Mouse (Mus musculus) thymus, postnatal 4 days (tissue): ENCODE measurements around the gene Hrct1.
A peak's percentile ranks its signal among the peaks of the same experiment; 100 is the strongest.

Experiments used
- DNase-seq: peaks from one replicate; pipeline ENCODE4 v3.0.0; 2021

Hrct1 gene

DNA sequence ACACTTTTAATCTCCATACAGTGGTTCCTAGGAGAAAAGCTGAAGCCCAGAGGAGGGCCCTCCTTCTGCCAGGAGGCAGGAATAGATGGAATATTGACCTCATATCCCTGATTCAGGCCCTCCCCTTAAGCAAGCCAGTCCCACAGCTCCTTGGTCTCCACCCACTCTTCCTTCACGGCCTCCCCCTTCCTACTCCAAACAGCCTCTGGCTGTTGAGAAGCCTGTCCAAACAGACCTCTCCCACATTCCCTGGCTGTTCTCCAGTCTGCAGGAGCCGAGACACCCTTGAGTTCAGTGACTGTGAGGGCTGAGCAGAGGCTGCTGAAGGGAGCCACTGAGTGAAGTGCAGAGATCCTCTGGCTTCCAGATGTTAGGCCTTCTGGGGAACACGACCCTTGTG, at the start of gene Hrct1:
Gene Hrct1, plus strand, starts transcription at position 194 of the 400 bp plus-strand sequence.
- DNase-seq, result no peak

DNA sequence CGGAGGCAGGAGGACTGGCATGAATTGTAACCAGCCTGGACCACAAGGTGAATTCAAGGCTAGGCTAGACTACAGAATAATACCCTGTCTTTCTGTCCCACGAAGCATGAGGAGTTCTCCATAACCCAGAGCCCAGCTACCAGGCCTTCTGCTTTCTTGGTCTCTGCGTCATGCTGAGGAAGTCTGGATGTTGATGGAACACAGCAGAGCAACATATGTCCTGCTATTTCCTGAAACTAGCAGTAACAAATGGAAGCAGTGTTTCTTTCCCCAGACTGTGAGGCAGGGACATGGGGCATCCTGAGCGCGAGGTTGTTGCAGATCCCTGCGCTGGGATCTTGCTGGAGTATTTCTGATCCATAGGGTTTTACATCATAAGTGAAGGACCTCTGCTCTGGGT, 48.4 kb upstream of the Hrct1 start:
- no peak for DNase-seq

DNA sequence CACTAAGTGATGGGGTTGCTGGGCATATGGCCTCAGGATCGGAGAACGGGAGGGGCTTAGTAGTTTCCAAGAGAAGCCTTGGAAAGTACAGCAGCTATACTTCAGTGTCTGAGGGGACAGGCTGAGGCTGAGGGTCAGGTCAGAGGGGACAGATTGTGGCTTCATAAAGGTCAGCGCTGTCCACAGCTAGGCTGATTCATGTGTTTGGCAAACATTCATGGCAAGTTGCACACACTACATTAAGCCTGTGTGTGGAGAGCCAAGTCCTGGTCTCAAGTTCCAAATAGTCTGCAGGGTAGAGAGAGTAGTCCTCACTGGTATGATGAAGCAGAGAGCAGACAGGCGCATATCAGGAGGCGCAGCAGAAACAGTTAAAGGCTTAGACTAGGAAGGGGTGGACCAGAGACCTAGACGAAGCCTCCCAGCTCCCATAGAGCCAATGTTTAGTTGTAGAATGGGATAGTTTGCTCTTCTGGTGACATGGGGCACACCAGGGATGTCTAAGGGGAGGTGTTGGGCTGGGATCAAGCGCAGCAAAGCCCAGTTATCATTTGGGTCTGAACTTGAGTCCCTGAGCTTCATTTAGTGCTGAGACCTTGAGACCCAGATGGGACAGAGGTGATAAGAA, 47.5 kb upstream of the Hrct1 start:
- no peak for DNase-seq

DNA sequence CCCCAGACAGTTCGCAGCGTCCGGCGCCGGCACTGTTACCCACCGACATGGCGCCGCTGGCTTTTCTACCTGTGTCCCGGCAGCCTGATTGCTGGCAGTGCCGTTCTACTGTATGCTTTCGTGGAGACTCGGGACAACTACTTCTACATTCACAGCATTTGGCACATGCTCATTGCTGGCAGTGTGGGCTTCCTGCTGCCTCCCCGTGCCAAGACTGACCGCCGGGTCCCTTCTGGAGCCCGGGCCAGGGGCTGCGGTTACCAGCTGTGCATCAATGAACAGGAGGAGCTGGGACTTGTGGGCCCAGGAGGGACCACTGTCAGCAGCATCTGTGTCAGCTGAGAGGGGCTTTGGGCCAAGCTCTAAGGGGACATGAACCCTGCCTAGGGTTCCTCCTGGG, 37.0 kb upstream of the Hrct1 start:
- DNase-seq, result no peak

DNA sequence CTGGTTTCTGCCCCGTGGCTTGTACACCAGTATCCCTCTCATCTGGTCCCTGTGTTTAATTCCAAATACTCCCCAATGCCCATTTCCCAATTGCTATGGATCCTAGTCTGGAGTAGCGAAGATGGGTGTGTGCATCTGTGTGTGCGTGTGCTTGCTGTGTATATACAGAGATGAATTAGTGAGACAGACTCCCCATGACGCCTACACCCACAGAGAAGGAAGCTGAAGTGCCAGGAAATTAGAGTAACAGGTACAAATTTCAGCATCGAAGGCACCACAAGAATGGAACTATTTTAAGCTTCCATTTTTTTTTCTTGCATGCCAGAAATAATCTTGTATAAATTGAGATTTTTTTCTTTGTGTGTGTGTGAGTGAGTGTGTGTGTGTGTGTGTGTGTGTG, 36.0 kb upstream of the Hrct1 start:
- no peak for DNase-seq

DNA sequence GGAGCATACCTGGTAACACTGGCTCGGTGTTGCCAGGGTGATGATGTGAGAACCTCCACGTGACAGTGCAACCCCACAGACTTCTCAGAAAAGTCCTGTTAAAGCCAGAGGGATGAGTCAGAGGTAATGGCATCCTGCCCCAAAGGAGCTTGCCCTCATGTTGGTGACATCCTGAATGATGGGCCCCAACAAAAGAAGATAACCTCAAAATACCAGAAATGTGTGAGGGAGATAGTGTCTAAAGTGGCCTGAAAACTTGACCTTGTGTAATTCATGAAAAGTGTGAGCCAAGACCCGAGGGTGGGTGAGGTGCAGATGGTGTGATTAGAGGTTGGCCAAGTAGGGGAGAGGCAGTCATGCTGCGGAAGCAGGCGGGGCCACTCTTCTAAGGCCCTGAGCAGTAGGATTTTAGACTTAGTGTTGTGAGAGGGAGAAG, 33.2 kb upstream of the Hrct1 start:
- DNase-seq, result no peak

DNA sequence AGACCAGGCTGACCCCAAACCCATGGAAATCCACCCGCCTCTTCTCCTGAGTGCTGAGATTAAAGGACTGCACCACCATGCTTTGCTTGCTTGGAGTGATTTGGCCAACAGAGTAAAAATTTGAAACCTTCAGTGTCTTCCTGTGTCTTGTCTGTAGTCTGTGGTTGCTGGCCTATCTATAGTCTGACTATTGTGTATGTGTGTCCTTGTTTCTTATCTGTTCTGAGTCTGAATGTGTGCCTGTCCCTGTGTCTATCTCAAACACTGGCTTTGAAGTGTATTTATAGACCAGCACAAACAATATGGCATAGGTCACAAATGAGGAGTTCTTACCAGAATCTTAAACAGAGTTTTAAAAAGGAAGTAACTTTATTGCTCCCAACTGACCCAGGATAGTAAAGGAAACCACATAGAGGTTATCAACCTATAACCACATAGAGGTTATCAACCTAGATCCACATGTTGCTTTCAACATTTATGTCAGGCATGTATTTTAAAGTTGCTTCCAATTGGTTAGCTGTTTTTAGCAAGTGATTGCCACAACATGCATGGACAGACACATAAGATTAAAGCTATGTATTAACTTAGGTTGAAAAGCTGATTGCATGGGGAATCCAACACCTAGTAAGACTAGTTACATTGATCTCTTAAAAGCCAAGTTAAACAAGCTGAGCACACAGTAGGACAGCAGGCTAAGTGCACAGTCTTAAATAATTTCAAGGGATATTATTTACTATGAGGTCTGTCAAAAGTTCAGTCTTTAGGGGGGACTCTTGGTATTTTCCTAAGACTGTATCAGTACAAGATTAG, 32.3 kb upstream of the Hrct1 start:
- DNase-seq, result no peak

DNA sequence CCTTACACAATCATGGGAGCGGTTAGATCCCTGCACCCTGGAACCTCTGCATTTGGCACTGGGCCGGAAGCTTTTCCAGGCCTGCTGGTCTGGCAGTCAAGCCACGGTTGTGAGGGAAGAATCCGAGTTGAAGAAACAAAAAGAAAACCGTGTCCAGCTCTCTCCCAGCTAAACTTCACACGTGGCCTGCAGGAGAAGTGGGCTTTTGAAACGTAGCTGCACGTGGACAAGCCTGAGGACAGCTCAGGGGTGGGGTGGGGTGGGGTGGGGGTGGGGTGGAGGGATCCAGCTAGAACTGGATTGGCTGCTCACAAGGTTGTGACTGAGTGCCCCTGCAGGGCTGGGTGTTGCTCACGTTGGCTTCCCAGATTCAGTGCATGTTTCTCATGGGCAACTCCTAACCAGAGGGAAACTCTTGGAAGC, 31.7 kb upstream of the Hrct1 start:
- no peak for DNase-seq

DNA sequence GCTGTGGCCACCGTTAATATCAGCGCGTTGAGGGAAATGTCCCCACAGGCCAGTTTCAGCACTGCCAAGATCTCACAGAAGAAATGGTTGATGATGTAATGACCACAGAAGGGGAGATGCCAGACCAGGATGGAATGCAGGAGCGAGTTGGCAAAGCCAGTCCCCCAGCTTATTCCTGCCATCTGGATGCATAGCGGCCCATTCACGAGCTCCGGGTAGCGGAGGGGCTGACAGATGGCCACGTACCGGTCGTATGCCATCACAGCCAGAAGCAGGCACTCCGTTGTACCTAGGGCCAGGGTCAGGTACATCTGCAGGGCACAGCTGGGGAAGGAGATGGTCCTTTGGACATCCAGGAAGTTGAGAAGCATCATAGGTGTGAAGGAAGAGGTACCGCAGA, 30.4 kb upstream of the Hrct1 start:
- DNase-seq, result no peak

DNA sequence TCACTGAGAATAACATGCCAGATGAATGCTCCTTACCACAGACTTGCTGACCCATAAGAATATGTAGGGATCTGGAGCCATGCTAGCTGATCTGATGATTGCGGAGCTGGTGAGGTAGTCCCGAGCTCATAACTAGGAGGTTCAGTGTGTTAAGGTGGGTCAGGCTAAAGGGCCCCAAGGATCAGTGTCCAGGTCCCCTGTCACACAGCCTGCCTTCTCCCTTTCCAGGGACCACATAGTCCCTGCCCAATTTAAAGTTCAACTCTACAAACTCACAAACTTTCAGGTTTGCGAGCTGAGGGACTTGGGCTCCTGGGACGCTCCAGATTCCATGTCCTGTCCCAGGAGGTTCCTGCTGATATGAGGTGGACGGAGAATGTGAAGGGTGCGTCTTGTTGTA, 26.3 kb upstream of the Hrct1 start, which contains the start of gene Olfr70:
Gene Olfr70, minus strand, starts transcription at position 101 of the 400 bp plus-strand sequence.
- no peak for DNase-seq

DNA sequence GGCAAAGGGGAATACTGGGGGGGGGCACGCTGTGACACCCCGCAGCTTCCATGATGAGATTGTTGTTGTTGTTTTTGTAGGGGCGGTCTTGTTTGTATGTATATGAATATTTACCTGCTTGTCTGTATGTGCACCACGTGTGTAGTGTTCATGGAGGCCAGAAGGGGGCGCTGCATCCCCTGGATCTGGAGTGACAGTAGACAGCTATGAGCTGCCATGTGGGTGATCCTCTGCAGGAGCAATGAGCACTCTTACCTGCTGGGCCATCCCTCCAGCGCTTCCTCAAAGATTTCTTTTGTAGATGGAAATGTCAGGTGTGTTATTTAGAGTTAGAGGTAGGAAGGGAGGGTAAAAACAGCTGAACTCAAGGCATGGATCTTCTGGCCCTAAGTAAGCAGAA, 23.5 kb upstream of the Hrct1 start:
- peak; percentile 24 for DNase-seq

DNA sequence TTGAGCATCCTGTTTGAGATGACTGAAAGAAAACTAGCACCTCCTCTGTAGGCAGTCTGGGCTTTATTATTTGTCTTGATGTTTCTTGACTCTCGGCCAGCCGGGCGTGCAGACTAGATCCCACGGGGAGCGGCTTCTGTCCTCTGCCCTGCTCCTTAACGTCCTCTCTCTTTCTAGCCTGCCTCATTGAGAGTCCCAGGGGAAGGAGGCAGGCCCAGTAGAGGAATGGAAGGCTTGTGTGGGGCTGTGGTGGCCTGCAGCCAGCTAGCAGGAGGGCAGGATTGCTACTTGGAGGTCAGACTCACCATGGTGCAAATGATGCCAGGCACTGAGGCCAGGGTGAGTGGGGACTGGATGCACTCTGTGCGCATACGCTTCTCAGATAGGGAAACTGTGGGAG, 23.1 kb upstream of the Hrct1 start:
- DNase-seq, result no peak

DNA sequence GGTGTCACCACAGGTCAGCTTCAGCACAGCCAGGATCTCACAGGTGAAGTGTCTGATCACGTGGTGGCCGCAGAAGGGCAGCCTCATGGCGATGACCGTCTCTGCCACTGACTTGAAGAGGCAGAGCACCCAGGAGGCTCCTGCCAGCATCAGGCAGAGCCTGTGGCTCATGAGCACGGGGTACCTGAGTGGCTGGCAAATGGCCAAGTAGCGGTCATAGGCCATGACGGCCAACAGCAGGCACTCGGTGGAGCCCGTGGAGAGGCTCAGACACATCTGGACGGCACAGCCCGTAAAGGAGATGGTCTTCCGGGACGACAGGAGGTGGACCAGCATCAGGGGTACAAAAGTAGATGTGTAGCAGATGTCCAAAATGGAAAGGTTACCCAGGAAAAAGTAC, 21.0 kb upstream of the Hrct1 start:
- no peak for DNase-seq

DNA sequence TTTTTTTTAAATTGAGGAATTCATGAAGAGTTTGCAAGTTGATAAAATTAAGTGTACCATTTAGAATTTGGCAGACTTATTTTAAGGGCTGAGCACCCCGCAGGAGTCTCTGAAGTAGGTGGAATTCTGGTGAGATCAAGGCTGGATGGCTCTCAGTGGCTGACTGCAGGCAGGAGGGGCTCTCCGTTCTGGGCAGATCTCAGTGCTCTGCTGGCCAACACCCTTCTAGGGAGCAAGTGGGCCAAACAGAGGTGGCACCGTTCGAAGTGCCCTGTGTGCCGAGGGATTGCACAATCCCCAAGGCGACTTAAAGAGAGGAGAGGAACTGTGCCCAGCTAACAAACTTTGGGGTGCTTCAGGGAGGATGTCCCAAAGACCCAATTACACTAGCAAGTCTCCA, 17.1 kb upstream of the Hrct1 start, which contains the start of gene Olfr71:
Gene Olfr71, minus strand, starts transcription at position 387 of the 400 bp plus-strand sequence.
- no peak for DNase-seq

DNA sequence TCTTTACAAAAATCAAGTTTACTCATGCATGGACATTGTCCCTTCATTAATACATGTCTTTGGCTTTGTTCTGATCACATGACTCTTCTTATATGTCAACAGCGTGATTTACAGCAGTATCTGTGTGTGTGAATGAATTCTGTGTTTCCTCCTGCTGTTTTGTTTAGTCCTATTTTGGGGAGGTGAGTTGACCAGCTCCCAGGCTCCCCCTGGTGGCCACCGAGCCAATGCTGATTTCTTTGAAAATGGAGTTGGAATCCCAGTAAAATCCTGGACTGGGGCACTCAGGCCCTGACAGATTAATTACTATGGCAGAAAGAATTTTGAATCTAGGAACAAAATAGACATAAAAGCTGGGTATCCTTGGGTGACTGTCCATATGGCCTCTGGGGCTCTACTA, 15.2 kb upstream of the Hrct1 start:
- peak; percentile 90 for DNase-seq

DNA sequence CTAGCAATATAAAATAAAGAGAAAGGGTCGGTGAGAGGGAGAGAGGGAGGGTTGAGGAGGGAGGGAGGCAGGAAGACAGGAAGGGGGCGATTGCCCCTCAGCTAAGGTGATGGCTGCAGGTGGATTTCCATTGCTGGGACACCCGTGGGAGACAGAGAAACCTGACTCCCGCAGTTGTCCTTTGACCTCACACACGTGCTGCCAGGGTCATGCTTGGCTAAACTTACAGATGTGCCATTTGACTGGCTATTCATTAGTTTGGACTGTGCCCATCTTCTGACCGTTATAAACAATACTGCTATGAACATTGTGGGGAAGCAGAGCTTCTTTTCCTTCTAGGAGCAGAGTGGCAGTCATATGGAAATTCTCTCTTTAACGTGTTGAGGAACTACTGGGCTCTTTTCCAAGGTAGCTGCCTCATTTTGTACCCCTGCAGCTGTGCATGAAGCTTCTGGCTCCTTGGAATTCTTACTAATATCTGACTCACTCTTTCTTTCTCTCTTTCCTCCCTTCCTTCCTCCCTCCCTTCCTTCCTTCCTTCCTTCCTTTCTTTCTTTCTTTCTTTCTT, 13.3 kb upstream of the Hrct1 start:
- DNase-seq, result no peak

DNA sequence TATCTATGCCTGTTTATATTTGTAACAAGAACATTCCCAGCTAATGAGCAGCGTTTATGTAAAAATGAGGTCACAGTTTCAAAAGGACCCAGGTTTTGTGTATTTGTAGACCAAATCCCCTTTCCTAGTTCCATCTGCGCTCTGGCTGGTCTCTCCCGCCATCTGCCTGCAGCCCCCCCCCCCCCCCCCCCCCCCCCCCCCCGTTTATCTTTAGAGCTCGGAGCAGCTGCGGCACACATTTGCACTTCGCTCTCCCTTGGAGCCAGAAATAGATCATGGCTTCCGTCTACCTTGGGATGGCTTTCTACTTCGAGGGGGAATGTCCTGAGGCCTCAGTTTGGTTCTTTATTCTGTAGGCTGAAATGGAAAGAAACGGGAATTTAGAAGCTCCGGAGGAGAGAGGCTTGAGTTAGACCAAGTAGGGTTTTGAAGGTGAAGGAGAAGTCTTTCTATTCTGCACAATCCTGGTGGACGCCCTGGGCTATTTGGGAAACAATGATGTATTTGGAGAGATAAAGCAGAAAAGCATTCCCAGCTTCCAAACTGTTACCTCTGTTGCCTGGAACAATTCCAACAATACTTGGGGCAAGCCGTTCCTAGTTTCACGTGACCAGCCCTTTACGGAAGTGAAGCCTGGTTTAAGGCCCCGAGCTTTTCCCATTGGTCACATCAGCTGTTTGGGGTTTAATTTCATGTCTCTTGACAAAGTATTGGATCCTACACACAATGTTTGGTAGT, 6.3 kb upstream of the Hrct1 start:
- DNase-seq, result no peak

DNA sequence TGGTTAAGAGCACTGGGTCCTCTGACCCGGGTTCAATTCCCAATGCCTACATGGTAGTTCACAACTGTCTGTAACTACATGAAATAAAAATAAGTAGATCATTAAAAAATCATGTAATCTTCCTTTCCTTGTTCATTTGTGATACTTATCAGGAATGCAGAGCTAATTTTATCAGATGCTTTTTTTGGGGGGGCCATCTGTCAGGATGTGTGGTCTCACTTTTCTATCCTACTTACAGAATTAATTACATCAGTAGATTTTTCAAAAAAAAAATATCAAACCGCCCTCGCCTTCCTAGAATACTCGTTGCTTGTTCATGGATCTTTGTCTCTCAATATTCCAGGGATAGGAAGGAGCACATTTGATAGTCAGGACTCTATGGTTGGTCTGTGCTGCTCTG, 4.8 kb upstream of the Hrct1 start:
- DNase-seq, result no peak

DNA sequence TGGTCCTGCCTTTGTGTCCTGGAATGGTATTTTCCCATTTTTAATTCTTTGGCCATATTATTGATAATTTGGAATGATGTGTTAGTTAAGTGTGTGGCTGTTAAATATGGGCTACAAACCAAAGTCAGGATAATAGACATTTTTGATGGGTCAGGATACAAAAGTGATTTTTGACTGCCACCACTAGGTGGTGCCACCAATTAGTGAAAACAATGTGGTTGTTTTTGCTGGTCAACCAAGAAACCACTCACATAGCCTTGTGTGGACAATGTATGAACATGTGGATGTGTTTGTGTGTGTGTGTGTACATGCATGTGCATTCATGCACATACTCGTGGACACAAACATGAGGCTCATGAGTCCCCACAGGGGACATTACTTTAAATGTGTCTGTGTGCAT, 2.2 kb upstream of the Hrct1 start:
- peak; percentile 42 for DNase-seq

DNA sequence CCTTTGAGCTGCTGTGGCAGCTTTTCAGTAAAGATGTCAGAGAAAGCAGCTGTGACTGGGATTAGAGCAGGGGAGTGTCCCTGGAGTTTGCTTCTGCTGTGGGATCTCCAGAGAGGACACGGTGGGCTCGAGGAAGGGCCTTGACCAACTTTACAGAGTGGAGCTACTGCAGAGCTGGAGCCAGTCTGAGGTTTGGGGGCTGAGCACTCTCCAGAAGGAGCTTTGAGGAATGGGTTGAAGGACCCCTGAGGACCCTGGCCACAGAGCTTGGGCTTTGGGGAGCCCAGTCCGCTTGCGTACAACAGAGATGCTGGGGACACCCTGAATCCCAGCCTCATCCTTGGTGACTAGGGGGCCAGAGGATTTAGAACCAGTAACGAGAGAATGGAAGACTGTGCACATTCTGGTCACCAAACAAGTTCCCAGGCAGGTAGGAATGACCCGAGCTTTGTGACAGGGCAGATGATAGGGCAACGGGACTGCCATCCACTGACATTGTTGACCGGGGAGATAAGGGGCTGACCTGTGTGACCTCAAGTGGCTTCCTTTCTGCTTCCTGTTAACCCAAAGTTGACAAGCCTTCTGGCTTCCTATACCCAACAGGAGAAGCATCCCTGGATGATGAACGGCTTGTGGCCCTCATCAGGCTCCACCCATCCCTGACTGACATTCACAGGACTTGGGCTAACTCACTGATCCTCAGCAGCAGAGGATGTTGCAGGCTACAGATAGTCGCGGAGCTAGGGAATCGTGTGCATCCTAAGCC, 577 bp upstream of the Hrct1 start:
- no peak for DNase-seq

DNA sequence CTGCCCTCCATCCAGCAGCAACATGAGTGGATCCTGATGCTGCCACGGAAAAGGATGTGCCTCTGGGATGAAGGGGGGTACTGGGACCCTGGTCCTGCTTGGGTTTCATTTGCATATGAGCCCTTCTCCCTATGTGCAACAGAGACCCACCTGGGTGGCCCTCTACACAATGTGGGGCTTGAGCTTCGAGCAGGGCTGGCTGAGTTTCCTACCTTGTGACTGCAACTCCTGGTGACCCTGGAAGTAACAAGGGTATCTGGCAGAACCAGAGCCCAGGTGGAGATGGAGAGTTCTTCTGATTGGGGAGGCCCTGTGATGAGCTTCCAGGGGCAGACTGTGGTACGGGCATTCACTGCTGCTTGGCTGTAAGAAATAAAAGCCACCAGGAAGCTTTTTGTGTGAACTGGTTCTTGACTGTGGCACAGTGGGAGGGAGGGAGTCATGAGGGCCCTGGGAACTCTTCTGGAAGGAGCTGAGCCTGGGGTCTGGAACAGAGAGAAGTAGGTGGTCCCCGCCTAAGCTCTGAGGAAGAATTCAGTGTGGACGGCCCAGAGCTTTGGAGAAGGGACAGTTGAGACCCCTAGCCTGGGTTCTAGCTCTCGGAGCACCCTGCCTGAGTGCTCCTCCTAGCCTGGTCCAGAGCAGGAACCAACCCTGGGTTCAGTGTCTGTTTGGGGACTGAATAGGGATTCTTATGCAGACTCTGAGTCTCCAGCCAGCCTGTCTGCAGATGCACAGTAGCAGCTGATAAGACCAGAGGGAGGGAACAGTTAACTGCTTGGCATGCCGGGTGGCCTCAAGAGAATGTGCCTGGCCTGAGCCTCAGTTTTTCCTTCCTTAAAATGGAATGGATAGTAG, 959 bp downstream of the Hrct1 start:
- no peak for DNase-seq

DNA sequence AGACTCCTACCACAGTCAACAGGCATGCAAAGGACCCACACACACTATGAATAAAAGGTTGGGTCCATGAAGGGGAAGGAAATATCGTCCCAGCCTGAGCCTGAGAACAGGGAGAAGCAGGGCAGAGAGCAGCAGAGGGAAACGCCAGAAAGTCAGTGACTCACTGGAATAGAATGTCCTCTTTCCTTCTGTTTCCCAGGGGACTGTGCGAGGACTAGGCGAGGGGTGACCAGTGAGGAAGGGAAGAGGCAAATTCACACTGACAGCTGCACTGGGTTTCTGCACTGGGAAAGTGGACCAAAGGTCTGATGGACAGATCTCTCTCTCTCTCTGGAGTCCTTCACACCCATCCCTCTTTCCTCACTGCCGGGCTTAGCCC, 1.6 kb downstream of the Hrct1 start:
- DNase-seq, result no peak
